Mouse (Mus musculus): ENCODE measurements around the gene Btbd35f23. TPM values are rescaled to one million over a fixed set of nuclear protein-coding genes. Genes with fewer than 3 reads are reported as not detected.
"Not testable (repeated sequence)": the region's sequence is repeated elsewhere in the genome, so short reads cannot be mapped to it uniquely, and the experiment has no call there.

Btbd35f23 gene
- not detected in 2 replicates for polyA plus RNA-seq (2014; fragmentation: Nextera tagmentation; extraction: Ambion mirVana)

- not testable (repeated sequence) for H3K27ac ChIP-seq (ENCODE audit: low read depth, low read length); H3K4me2 ChIP-seq (ENCODE audit: low read depth, low read length); H3K36me3 ChIP-seq (ENCODE audit: control insufficient read depth, insufficient read depth, low read length); ATAC-seq (ENCODE audit: low read depth); H3K4me1 ChIP-seq (ENCODE audit: control insufficient read depth, insufficient read depth, low read length); H3K9ac ChIP-seq (replicated peaks; ENCODE audit: low read depth, low read length); H3K9me3 ChIP-seq (ENCODE audit: control insufficient read depth, low read length); H3K27me3 ChIP-seq (ENCODE audit: control insufficient read depth, insufficient read depth, low read length); H3K4me3 ChIP-seq (ENCODE audit: low read depth, low read length)
- WGBS, result 94% methylated on average over 1 of the region's 2 CpGs
Observed at GRCm38 (mm10) chrX:3076575-3076974, at the start of gene Btbd35f23. TSS of gene Btbd35f23 (plus strand) at chrX:3076875.

Other genes with a start within 250 kb of the Btbd35f23 start
- not detected in 2 replicates for gene Btbd35f24, start 119.0 kb downstream of the Btbd35f23 start, polyA plus RNA-seq (2014; fragmentation: Nextera tagmentation; extraction: Ambion mirVana)